Comparison of ENCODE assay signal across 25 mouse cellular contexts in genomic region chr5:142435736-142436135, GRCm38 (mm10). TPM values are rescaled to one million over a fixed set of nuclear protein-coding genes. Genes with fewer than 3 reads are reported as not detected.
DNase-seq lines count a peak whose midpoint lies in the region; ATAC-seq and TF ChIP-seq lines count a peak whose summit lies in the region.
"Had no signal": no experiment of that assay in that cellular context is flagged by ENCODE, and none has a peak within 500 bp of the region (broad histone marks: within the 10 kb centered on the region; RNA-seq: fewer than 3 reads in every experiment).

No protein-coding gene starts in this region.

- TF ChIP-seq EP300 in heart, adult 2 months (IDR thresholded peaks at IDR 0.05; ENCODE audit: insufficient read depth, low read depth, low read length): no peak

- H3K9ac ChIP-seq in intestine, postnatal 0 days (ENCODE audit: low read depth, low read length): no peak overlapping the region
- H3K9ac ChIP-seq in intestine, embryonic 15.5 days: no peak overlapping the region
- no peak overlapping the region for H3K9ac ChIP-seq in heart, adult 2 months (ENCODE audit: low read depth, low read length)
- H3K9ac ChIP-seq: embryonic facial prominence, embryonic 12.5 days; embryonic facial prominence, embryonic 15.5 days; forebrain, postnatal 0 days; hindbrain, embryonic 12.5 days; hindbrain, embryonic 15.5 days had no signal

- TF ChIP-seq CTCF in intestine, postnatal 0 days (IDR thresholded peaks at IDR 0.05; ENCODE audit: low read depth): no peak
- no peak for TF ChIP-seq CTCF in heart, adult 2 months (IDR thresholded peaks at IDR 0.05)

- peaks cover 7% of the 10 kb centered on the region; the same call in 1 of the 2 replicates for H3K79me2 ChIP-seq in heart, adult 2 months (replicated peaks; ENCODE audit: control insufficient read depth, insufficient read depth, low read length)

- no peak for ATAC-seq in intestine, postnatal 0 days
- no peak for ATAC-seq in intestine, embryonic 15.5 days
- ATAC-seq: forebrain, embryonic 14.5 days; forebrain, postnatal 0 days; Patski had no signal

- H3K4me3 ChIP-seq in intestine, postnatal 0 days (ENCODE audit: low read depth, low read length): no peak overlapping the region
- H3K4me3 ChIP-seq in intestine, embryonic 15.5 days (replicated peaks): no peak overlapping the region
- H3K4me3 ChIP-seq in heart, adult 2 months: no peak overlapping the region
- H3K4me3 ChIP-seq: embryonic facial prominence, embryonic 12.5 days; embryonic facial prominence, embryonic 15.5 days; hindbrain, embryonic 12.5 days; hindbrain, embryonic 15.5 days had no signal

- H3K27me3 ChIP-seq in intestine, postnatal 0 days (replicated peaks; ENCODE audit: control insufficient read depth, insufficient read depth, low read length): no peaks in the 10 kb centered on the region
- H3K27me3 ChIP-seq in intestine, embryonic 15.5 days (replicated peaks): no peaks in the 10 kb centered on the region
- no peaks in the 10 kb centered on the region for H3K27me3 ChIP-seq in heart, adult 2 months (ENCODE audit: control insufficient read depth, insufficient read depth, low read length)
- H3K27me3 ChIP-seq: CH12.LX; embryonic facial prominence, embryonic 12.5 days; embryonic facial prominence, embryonic 15.5 days; hindbrain, embryonic 12.5 days; hindbrain, embryonic 15.5 days; Patski had no signal

- H3K27ac ChIP-seq in intestine, postnatal 0 days (ENCODE audit: low read depth, low read length): 0 out of 2 replicates have a peak overlapping the region, but pooled peaks have one; percentile 7
- H3K27ac ChIP-seq in intestine, embryonic 15.5 days: no peak overlapping the region
- no peak overlapping the region for H3K27ac ChIP-seq in heart, adult 2 months
- H3K27ac ChIP-seq: embryonic facial prominence, embryonic 12.5 days; embryonic facial prominence, embryonic 15.5 days; hindbrain, embryonic 15.5 days had no signal

- peaks cover 24% of the 10 kb centered on the region for H3K36me3 ChIP-seq in intestine, postnatal 0 days (ENCODE audit: control insufficient read depth, insufficient read depth)
- H3K36me3 ChIP-seq in intestine, embryonic 15.5 days: peaks cover 19% of the 10 kb centered on the region
- no peaks in the 10 kb centered on the region for H3K36me3 ChIP-seq in heart, adult 2 months (ENCODE audit: control insufficient read depth, insufficient read depth, low read length)

- no peaks in the 10 kb centered on the region for H3K4me1 ChIP-seq in intestine, postnatal 0 days (replicated peaks; ENCODE audit: control insufficient read depth, insufficient read depth, low read length)
- H3K4me1 ChIP-seq in intestine, embryonic 15.5 days (replicated peaks): peaks cover 17% of the 10 kb centered on the region
- H3K4me1 ChIP-seq in heart, adult 2 months (ENCODE audit: control insufficient read depth, insufficient read depth, low read length): peaks cover 10% of the 10 kb centered on the region

- DNase-seq in thymus, postnatal 10 days (ENCODE audit: low spot score in 2 of 2): peak; percentile 24 to 31
- DNase-seq in thymus, adult 18-20 months: no peak
- peak; percentile 33 to 56 for DNase-seq in thymus, postnatal 36 days
- DNase-seq in urinary bladder, adult 18-20 months (ENCODE audit: low spot score in 2 of 2): no peak
- no peak for DNase-seq in heart, adult 2 months
- DNase-seq: adrenal gland, adult 2 months; adrenal gland, postnatal 14 days; B cell, adult 2 months; cerebellum, adult 11 months; cerebellum, adult 2 months; cerebellum, adult 9-11 months; cerebellum, postnatal 25 days; forebrain, postnatal 0 days; gastrocnemius, postnatal 36 days had no signal

- 97% methylated on average over 15 of the region's 15 CpGs for WGBS in intestine, postnatal 0 days
- WGBS in intestine, embryonic 15.5 days: 97% methylated on average over 15 of the region's 15 CpGs
- 97% methylated on average over 15 of the region's 15 CpGs for WGBS in heart, adult 2 months

- intact Hi-C loops in heart, adult 2 months (cut with DNase I): no loop called here

- no peak for TF ChIP-seq POLR2A in heart, adult 2 months (IDR thresholded peaks at IDR 0.05; ENCODE audit: insufficient read depth, low read depth, low read length)

- H3K9me3 ChIP-seq in intestine, postnatal 0 days (ENCODE audit: control insufficient read depth): no peaks in the 10 kb centered on the region
- H3K9me3 ChIP-seq in intestine, embryonic 15.5 days: no peaks in the 10 kb centered on the region
- H3K9me3 ChIP-seq: embryonic facial prominence, embryonic 15.5 days; G1E; hindbrain, embryonic 12.5 days; hindbrain, embryonic 15.5 days had no signal

- H3K4me2 ChIP-seq in intestine, postnatal 0 days (replicated peaks; ENCODE audit: low read depth): no peak overlapping the region
- H3K4me2 ChIP-seq in intestine, embryonic 15.5 days (replicated peaks): no peak overlapping the region
- H3K4me2 ChIP-seq: embryonic facial prominence, embryonic 12.5 days; embryonic facial prominence, embryonic 15.5 days; heart, embryonic 11.5 days; hindbrain, embryonic 12.5 days; hindbrain, embryonic 15.5 days had no signal

RNA-seq across cellular contexts. Expression of gene Ap5z1, which starts 28.0 kb away (rescaled TPM):
- polyA plus RNA-seq in intestine, postnatal 0 days (2015; fragmentation: Nextera tagmentation; extraction: Ambion mirVana): 9.0 and 9.8 TPM in 2 replicates
- polyA plus RNA-seq in intestine, embryonic 15.5 days (2015; fragmentation: Nextera tagmentation; extraction: Ambion mirVana): 12.0 and 13.6 TPM in 2 replicates
- 1 to 10 TPM; 5.4 to 6.4 TPM for total RNA-seq in heart, adult 2 months (2021)
- polyA plus RNA-seq in heart, adult 2 months (2012; rRNA removed): 13.0 and 23.6 TPM in 2 replicates

RNA-seq across cellular contexts. Expression of gene Foxk1, which starts 34.4 kb away (rescaled TPM):
- polyA plus RNA-seq in intestine, postnatal 0 days (2015; fragmentation: Nextera tagmentation; extraction: Ambion mirVana): 2.6 and 4.5 TPM in 2 replicates
- polyA plus RNA-seq in intestine, embryonic 15.5 days (2015; fragmentation: Nextera tagmentation; extraction: Ambion mirVana): 4.3 and 5.3 TPM in 2 replicates
- total RNA-seq in heart, adult 2 months (2021): 10 to 100 TPM; 13.2 to 13.8 TPM
- 9.2 and 9.5 TPM in 2 replicates for polyA plus RNA-seq in heart, adult 2 months (2012; rRNA removed)

Comparison
In these comparisons a context has a peak if more than half of its experiments do, and no peak if none do; other contexts are left out.
1. DNase-seq: peak in thymus, postnatal 10 days (2 of 2) and thymus, postnatal 36 days (2 of 2); none in thymus, adult 18-20 months (0 of 2), urinary bladder, adult 18-20 months (0 of 2) and heart, adult 2 months (0 of 2).